Mouse (Mus musculus): ENCODE data around the gene Atg10.
A peak's percentile ranks its signal among the peaks of the same experiment; 100 is the strongest.

Gene Atg10

GRCm38 (mm10) chr13:91107308-91107946 is 116.3 kb downstream of the Atg10 start:
- no peak for DNase-seq

GRCm38 (mm10) chr13:91102238-91102637 is 121.5 kb downstream of the Atg10 start:
- no peak for DNase-seq

GRCm38 (mm10) chr13:91100417-91100816 is 123.4 kb downstream of the Atg10 start:
- no peak for DNase-seq

GRCm38 (mm10) chr13:91094851-91095250 is 128.9 kb downstream of the Atg10 start:
- DNase-seq, result peak; percentile 70

- DNase-seq, result no peak
Observed at GRCm38 (mm10) chr13:91094196-91094595, 129.6 kb downstream of the Atg10 start.

- DNase-seq, result no peak
Observed at GRCm38 (mm10) chr13:91093610-91094009, 130.2 kb downstream of the Atg10 start.

GRCm38 (mm10) chr13:91093162-91093561 is 130.6 kb downstream of the Atg10 start:
- peak; percentile 61 for DNase-seq

GRCm38 (mm10) chr13:91091731-91092190 is 132.0 kb downstream of the Atg10 start:
- no peak for DNase-seq

- DNase-seq, result peak; percentile 63
Observed at GRCm38 (mm10) chr13:91090861-91091730, 132.7 kb downstream of the Atg10 start.

- DNase-seq, result no peak
Observed at GRCm38 (mm10) chr13:91086361-91086900, 137.3 kb downstream of the Atg10 start.

- no peak for DNase-seq
Observed at GRCm38 (mm10) chr13:91072351-91072750, 151.4 kb downstream of the Atg10 start.

- DNase-seq, result no peak
Observed at GRCm38 (mm10) chr13:91060871-91061270, 162.9 kb downstream of the Atg10 start.

- DNase-seq, result peak; percentile 28
Observed at GRCm38 (mm10) chr13:91048171-91048570, 175.6 kb downstream of the Atg10 start.

- DNase-seq, result no peak
Observed at GRCm38 (mm10) chr13:91046851-91047250, 176.9 kb downstream of the Atg10 start.

- no peak for DNase-seq
Observed at GRCm38 (mm10) chr13:91041236-91041635, 182.5 kb downstream of the Atg10 start.

- DNase-seq, result no peak
Observed at GRCm38 (mm10) chr13:91040421-91040820, 183.3 kb downstream of the Atg10 start.

- DNase-seq, result peak; percentile 57
Observed at GRCm38 (mm10) chr13:91039201-91039807, 184.5 kb downstream of the Atg10 start.

- DNase-seq, result no peak
Observed at GRCm38 (mm10) chr13:91038636-91039035, 185.1 kb downstream of the Atg10 start.

- DNase-seq, result no peak
Observed at GRCm38 (mm10) chr13:91038034-91038433, 185.7 kb downstream of the Atg10 start.

GRCm38 (mm10) chr13:91037405-91037804 is 186.4 kb downstream of the Atg10 start:
- no peak for DNase-seq

GRCm38 (mm10) chr13:91031836-91032235 is 191.9 kb downstream of the Atg10 start:
- DNase-seq, result peak; percentile 3

GRCm38 (mm10) chr13:91023447-91023846 is 200.3 kb downstream of the Atg10 start:
- DNase-seq, result no peak

GRCm38 (mm10) chr13:91011851-91012250 is 211.9 kb downstream of the Atg10 start:
- DNase-seq, result no peak

Measured in kidney, adult 9 months (tissue).